Mouse (Mus musculus) kidney, adult 2 months (tissue): ENCODE data around the gene Pkp1.

Experiments used
- CTCF ChIP-seq: fragments of 200-500 bp; conservative IDR thresholded peaks from 2 replicates; pipeline ENCODE4 v1.5.1; 2011; ENCODE audit warnings: low read depth, mild to moderate bottlenecking, control low read depth, low read length, moderate library complexity, mixed read lengths; ENCODE audit not compliant: insufficient read depth, insufficient read length
- POLR2A ChIP-seq: fragments of 200-500 bp; IDR thresholded peaks from one replicate; pipeline ENCODE4 v1.6.1; 2011; ENCODE audit warnings: low read depth, low read length, control low read depth

DNA sequence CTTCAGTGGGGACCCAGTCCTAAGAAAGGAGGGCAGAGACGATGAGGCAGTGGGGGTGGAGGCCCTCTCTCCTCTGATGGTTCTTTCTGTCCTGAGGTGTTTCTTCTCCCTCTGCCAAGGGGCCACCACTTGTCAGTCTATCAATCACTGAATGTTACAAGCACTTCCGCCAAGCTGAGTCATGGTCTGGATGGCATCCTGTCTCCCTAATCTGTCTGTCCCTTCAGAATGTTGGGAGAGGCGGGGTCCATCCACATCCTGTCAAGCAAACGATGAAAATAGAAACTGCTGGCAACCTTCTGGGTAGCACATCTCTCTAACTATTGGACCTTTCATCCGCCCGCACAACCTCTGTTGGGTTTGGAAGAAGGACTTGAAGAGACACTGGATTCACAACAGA lies 74.5 kb downstream of the Pkp1 start:
- no peak for TF ChIP-seq POLR2A
- TF ChIP-seq CTCF: no peak
